Mouse (Mus musculus): Measurements from ENCODE around the gene Coq4.
"Not testable (repeated sequence)": the region's sequence is repeated elsewhere in the genome, so short reads cannot be mapped to it uniquely, and the experiment has no call there.

Coq4 gene

GRCm38 (mm10) chr2:29787104-29787917 is at the start of gene Coq4:
Gene Coq4 (plus strand): TSS chr2:29787493.
- peak; percentile 94 for DNase-seq (ENCODE audit: low spot score)

DNA sequence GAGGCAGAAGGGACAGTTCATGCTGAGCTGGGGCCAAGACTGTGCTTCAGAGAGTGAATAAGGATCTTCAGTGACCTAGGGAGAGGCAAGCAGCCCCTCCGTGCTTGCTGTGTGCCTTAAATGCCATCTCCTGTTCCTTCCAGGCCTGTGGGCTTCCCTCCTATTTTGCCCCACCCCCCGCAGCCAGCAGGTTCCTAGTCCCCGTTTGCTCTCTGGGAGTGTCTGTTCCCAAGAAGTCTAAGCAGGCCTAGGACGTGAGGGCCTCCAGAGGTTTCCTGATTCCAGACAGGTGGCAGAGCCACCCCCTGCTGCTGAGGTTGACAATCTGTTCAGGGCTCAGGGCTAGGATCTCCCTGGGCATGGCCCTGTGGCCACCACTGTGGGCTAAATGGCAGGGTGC is 48.5 kb upstream of the Coq4 start:
- DNase-seq (ENCODE audit: low spot score): no peak

DNA sequence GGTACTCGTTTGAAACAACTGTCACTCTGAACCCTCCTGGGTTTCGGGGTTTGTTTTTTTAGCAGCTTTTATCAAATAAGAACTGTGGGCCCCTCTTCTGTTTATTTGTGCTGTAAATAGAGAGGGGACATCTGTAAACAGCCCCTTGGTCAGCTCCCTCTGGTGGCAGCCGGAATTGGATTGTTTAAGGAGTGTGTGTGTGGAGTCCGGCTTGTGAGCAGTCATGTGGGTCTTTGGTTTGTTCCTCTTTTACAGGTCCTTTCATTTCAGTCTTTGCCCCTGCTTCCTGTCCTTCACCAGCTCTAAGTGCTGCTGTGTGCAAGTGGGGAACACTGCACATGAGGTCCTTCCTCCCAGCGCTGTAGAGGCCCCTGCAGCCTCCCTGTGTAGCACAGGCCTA is 47.9 kb upstream of the Coq4 start:
- DNase-seq (ENCODE audit: low spot score): no peak

DNA sequence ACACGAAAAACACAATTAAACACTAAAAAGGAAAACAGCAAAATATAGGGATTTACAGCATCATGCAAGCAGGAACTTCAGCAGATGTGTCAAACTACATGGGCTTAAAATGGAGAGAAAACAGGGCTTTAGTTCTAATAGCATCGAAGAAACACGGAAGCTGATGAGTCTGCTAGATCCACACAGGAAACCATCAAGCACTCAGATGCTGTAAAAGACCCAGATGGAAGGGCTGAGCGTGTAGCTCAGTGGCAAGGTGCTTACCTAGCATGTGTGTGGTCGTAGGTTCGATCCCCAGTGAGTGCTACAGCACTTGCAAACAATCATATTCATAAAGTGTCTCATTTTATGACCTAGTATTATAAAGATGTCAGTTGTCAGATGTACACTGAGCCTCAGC is 46.1 kb upstream of the Coq4 start:
- no peak for DNase-seq (ENCODE audit: low spot score)

DNA sequence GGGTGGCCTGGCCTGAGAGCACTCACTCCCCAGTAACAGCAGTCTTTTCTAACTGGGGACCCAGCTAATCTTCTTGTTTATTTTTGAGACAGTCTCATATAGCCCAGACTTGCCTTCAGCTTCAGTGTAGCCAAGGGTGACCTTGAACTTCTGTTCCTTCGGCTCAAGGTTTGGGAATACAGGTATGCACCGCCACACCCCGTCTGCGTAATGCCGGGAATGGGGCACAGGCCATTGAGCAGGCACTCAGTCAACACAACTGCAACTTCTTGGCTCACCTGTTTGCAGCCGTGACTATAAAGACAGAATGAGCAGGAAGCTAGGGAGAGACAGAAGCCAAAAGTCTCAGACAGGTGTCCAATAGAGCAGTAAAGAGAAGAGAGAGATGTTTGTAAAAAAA is 43.0 kb upstream of the Coq4 start:
- DNase-seq (ENCODE audit: low spot score): no peak

DNA sequence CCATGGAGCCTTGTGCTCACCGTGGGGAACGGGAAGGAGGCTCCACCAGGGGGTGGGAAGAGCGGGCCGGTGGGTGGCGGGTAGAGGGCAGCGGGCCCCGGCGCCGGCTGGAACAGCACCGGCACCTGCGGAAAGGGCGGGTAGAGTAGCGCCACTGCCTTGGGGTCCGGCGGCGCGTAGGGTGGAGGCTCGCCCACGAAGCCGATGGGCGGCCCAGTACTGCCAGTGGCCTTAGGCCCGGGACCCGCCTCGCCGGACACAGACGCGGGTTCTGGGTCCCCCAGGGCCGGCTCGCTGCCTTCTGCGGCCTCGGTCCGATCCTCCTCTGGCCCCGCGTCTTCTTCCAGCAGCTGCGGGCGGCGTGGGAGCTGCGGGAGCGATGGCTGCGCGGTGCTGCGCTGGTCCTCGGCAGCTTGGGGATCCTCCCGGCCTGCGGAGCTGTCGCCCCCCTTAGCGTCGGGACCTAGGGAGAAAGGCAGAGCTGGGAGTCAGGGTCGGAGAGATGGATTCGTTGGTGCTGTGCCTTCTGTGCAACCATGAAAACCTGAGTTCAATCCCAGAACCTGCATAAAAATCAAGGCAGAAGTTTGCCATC is 40.0 kb upstream of the Coq4 start:
- DNase-seq (ENCODE audit: low spot score): no peak

DNA sequence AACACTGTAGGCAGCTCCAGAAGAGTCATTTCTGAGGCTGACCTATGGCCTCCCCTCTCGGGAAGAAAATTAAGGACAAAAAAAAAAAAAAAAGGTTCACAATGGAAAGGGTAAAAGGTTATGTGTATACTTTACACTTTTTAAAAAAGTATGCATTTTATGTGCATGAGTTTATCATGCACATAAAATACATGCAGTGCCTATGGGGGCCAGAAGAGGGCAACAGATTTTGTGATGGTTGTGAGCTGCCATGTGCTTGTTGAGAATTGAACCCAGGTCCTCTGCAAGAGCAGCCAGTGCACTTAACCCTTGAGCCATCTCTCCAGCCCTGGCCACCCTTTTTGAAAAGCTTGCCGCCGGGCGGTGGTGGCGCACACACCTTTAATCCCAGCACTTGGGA is 39.4 kb upstream of the Coq4 start:
- no peak for DNase-seq (ENCODE audit: low spot score)

DNA sequence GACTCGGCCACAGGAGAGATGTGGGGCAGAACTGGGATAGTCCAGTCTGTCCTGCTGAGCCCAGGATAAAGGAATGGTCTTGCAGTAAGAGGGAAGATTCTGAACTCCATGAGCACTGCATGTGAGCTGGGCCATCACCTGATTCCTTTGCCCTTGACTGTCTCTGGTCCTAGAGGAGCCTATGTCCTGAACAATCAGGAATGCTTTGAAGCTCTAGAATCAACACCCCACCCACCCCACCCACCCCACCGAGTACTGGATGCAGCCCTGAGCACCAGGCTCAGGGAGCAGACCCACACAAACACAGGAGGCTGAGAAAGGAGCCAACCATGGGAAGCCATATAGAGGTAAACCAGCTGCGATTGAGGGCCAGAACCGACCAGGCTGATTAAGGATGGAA is 38.8 kb upstream of the Coq4 start:
- no peak for DNase-seq (ENCODE audit: low spot score)

DNA sequence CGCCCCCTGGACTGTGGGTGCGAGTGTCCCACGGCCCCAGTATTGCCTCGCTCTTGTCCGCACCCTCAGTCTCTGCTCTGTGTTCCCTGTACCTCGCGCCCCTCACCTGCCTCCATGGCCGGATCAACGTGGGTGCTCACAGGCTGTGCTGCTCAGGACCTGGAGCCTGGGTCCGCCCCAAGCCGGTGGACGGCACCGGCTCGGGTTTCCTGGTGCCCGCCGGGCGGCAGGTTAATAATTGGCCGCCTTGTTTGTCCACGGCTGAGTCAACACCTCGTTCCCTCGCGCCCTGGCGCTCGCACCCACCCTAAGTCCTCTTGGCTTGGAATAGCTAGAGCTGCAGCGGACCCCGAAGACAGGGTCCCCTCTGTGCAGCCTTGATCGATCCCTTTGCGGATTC is 35.8 kb upstream of the Coq4 start, which contains the start of gene Gm13420:
TSS of gene Gm13420 (minus strand) at position 189 of the 400 bp plus-strand sequence.
- no peak for DNase-seq (ENCODE audit: low spot score)

DNA sequence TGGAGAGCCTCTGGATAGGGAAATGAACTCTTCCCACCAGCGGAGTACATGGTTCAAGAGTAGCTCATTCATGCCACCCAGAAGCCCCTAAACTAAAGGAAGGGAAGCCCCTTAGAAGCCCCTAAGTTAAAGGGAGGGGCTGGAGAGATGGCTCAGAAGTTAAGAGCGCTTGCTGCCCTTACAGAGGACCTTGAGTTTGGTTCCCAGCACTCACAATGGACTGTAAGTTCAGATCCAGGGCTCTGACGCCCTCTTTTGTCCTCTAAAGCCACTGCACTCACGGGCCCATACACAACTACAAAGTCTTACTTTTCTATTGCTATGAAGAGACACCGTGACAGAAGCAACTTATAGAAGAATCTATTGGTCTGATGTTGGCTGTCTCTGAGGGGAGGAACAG is 34.9 kb upstream of the Coq4 start:
- DNase-seq (ENCODE audit: low spot score): no peak

- DNase-seq (ENCODE audit: low spot score): no peak
These were observed 31.6 kb upstream of the Coq4 start for GRCm38 (mm10) chr2:29755693-29756092.

- no peak for DNase-seq (ENCODE audit: low spot score)
These were observed 22.5 kb upstream of the Coq4 start for GRCm38 (mm10) chr2:29764831-29765230.

DNA sequence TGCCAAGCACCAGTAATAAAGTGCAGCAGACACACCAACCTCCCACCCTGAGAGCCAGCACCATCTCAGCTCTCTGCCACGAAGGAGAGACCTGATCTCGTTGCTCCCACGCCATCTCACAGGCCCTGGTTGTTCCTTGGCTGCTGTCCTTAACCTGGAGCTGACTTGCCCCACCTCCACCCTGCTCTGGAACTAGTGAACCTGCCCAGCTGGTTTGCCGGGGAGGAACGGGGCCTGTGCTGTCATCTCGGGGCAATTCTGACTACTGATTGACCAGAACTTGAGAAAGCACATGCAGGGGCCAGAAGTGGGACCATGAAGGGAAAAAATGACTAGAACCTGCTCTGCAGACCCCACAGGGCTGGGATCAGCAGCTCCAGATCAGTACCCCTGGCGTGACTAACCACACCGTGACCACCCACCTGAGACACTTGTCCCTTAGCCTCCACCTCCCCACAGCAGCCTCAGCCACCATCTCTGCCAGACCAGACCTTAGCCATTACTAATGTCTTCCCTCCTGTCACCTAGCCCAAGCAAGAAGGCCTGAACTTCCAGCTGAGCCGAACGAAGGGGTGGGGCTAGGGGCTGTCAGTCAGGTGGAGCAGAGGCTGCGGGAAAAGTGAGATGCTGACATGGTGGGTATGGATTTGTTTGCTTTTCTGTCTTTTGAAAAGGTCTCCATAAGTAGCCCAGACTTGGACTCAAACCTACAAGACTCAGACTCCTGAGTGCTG is 19.1 kb upstream of the Coq4 start:
- no peak for DNase-seq (ENCODE audit: low spot score)

DNA sequence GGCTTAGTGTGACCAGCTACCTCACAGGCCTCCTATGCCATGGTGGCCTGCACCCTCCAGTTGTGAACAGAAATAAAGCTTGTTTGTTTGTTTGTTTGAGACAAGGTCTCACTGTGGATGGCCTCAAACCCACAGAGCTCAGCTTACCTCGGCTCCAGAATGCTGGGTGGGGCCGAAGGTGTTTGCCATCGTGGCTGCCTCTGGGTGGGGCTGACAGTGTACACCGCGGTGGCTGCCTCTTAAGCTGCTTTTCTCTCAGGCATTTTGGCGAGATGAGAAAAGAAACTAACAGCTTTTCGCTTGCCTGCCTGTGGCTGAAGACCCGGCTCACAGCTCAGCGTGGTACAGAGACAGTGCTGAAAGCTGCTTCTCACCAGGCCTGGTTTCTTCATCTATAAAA is 18.4 kb upstream of the Coq4 start:
- DNase-seq (ENCODE audit: low spot score): no peak

GRCm38 (mm10) chr2:29770162-29770561 is 17.1 kb upstream of the Coq4 start:
- DNase-seq (ENCODE audit: low spot score): no peak

GRCm38 (mm10) chr2:29771611-29772461 is 15.5 kb upstream of the Coq4 start:
- DNase-seq (ENCODE audit: low spot score): no peak

- DNase-seq (ENCODE audit: low spot score): no peak
These were observed 14.0 kb upstream of the Coq4 start for GRCm38 (mm10) chr2:29773323-29773722.

DNA sequence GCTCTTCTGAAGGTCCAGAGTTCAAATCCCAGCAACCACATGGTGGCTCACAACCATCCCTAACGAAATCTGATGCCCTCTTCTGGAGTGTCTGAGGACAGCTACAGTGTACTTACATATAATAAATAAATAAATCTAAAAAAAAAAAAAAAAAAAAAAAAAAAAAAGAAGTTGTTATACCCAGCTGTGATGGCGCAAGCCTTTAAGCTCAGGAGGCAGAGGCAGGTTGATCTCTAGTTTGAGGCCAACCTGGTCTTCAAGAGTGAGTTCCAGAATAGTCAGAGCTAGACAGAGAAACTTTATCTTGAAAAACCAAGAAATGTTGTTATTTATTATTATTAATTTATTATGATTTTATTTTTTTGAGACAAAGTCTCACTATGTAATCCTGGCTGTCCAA is 6.0 kb upstream of the Coq4 start:
- not testable (repeated sequence) for DNase-seq (ENCODE audit: low spot score)

- DNase-seq (ENCODE audit: low spot score): no peak
These were observed 3.0 kb upstream of the Coq4 start for GRCm38 (mm10) chr2:29784290-29784689.

DNA sequence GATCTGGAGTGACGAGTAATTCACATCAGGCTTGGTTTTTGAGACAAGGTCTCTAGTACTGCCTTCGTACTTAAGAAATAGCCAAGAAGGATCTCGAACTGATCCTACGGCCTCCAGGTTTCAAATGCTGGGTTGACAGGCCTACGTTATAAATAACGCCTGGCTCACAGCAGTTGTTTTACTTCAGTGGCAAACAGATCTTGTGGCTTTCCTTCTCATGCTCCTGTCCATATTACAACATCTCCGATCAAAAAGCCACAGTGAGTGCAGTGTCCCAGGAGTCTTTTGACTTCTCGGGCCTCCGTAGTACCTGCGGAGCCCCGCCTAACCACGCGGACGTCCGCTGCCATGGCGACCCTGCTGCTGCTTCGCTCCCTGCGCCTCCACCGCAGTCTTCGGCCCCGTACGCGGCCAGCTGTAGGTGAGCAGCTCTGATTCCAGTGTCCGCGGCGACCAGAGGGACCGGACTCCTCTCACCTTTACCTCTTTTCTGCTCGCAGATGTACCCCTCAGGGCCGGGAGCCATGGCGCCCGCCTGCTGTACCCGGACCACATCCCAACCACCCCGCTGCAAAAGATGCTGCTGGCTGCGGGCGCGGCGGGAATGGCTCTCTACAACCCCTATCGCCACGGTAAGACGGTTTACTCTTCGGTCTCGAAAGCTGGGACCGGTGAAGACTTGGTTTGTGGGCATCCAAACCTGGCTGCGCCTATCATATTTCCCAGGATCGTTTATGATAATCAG is 816 bp downstream of the Coq4 start, which contains the start of gene Trub2:
TSS of gene Trub2 (minus strand) at position 566 of the 745 bp plus-strand sequence.
- DNase-seq (ENCODE audit: low spot score): peak; percentile 85

DNA sequence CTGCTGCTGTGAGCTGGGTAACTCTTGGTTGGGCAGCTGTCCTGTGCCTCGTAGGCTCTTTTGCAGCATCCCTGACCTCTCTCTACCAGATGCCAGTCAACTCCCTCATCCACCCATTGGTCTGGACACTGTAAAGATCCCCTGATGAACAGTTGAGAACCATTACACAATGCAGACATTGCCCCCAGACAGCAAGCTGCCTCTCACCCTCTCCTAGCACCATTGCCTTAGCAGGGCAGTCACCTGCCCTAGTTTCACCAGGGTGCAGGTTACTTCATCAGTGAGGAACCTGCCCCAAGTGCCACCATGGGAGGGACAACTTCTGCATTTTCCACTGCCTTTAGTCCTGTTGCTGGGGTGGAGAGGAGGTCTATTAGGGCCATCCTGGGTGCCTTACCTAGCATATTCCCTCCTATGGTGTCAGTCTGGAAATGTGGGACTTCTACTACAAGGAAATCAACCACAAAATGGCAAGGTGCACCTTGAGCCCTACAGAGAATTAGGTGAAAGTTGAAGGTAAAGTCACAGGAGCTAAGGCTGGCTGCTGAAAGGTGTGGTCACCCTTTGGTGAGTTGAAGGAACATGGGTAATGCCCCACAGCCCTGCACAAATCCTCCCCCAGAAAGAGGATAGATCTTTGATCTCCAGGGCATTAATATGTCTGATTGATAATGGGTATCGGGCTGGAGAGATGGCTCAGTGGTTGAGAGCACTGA is 5.6 kb downstream of the Coq4 start:
- no peak for DNase-seq (ENCODE audit: low spot score)
